Mouse (Mus musculus) gastrocnemius, postnatal 4 days (tissue): ENCODE data around the gene S1pr2. TPM values are rescaled to one million over a fixed set of nuclear protein-coding genes. Genes with fewer than 3 reads are reported as not detected.

ENCODE experiments used
- DNase-seq, 2 experiments: peaks; one replicate each; pipeline ENCODE4 v3.0.0; 2021 to 2022; ENCODE audit warnings: low spot score in 2 of 2, mixed read lengths in 2 of 2
- total RNA-seq, 2 experiments: library from RNA; stranded (reverse); gene quantifications; 2 replicates each; pipeline ENCODE4 v1.2.3; 2021

S1pr2 gene
- total RNA-seq, 2 experiments from 2014 or later = 19.8 to 20.2 TPM

GRCm38 (mm10) chr9:20972141-20972992 is 4.2 kb downstream of the S1pr2 start:
- peak in 1 of 2 experiments; percentile 68 for DNase-seq

- DNase-seq = peak; percentile 50 to 61
These were observed 4.8 kb downstream of the S1pr2 start for GRCm38 (mm10) chr9:20971751-20972140.

GRCm38 (mm10) chr9:20966747-20967146 is 9.8 kb downstream of the S1pr2 start:
- DNase-seq = no peak

GRCm38 (mm10) chr9:20966008-20966407 is 10.6 kb downstream of the S1pr2 start:
- no peak for DNase-seq

- no peak for DNase-seq
These were observed 11.0 kb downstream of the S1pr2 start for GRCm38 (mm10) chr9:20965606-20966005.

GRCm38 (mm10) chr9:20961557-20961956 is 15.0 kb downstream of the S1pr2 start:
- DNase-seq = no peak

- no peak for DNase-seq
These were observed 17.1 kb downstream of the S1pr2 start, which contains the start of gene Dnmt1 for GRCm38 (mm10) chr9:20959430-20959938. TSS of gene Dnmt1 (minus strand) at chr9:20959888.

GRCm38 (mm10) chr9:20956989-20957388 is 19.6 kb downstream of the S1pr2 start:
- no peak for DNase-seq

GRCm38 (mm10) chr9:20952520-20953227 is 23.9 kb downstream of the S1pr2 start:
- DNase-seq = peak; percentile 93 to 95

GRCm38 (mm10) chr9:20951966-20952519 is 24.5 kb downstream of the S1pr2 start:
- no peak for DNase-seq

GRCm38 (mm10) chr9:20951441-20951840 is 25.1 kb downstream of the S1pr2 start:
- peak in 1 of 2 experiments; percentile 28 for DNase-seq

- no peak for DNase-seq
These were observed 26.2 kb downstream of the S1pr2 start for GRCm38 (mm10) chr9:20950419-20950818.

- no peak for DNase-seq
These were observed 30.3 kb downstream of the S1pr2 start for GRCm38 (mm10) chr9:20946066-20946880.

- no peak for DNase-seq
These were observed 31.7 kb downstream of the S1pr2 start for GRCm38 (mm10) chr9:20944697-20945370.

- no peak for DNase-seq
These were observed 32.7 kb downstream of the S1pr2 start for GRCm38 (mm10) chr9:20943911-20944310.

- DNase-seq = no peak
These were observed 33.2 kb downstream of the S1pr2 start for GRCm38 (mm10) chr9:20943396-20943795.

- DNase-seq = no peak
These were observed 53.3 kb downstream of the S1pr2 start for GRCm38 (mm10) chr9:20923258-20923657.

GRCm38 (mm10) chr9:20916160-20916559 is 60.4 kb downstream of the S1pr2 start:
- DNase-seq = no peak
